Mouse (Mus musculus) kidney, adult 2 months (tissue): ENCODE results near the gene Actr2. TPM values are rescaled to one million over a fixed set of nuclear protein-coding genes. Genes with fewer than 3 reads are reported as not detected.
"Not testable (repeated sequence)": the region's sequence is repeated elsewhere in the genome, so short reads cannot be mapped to it uniquely, and the experiment has no call there.

Source experiments
- DNase-seq: peaks from one replicate; pipeline ENCODE4 v3.0.0; 2021
- H3K27ac ChIP-seq: fragments of 200-500 bp; 2 replicates; pipeline ENCODE4 v1.5.1; 2012; ENCODE audit warnings: low read depth, low read length, control low read depth, inconsistent platforms; ENCODE audit not compliant: insufficient read depth
- H3K27me3 ChIP-seq: fragments of 200-500 bp; replicated peaks from 2 replicates; pipeline ENCODE4 v1.6.1; 2012; ENCODE audit warnings: mild to moderate bottlenecking, moderate library complexity, low read length, inconsistent platforms; ENCODE audit not compliant: control insufficient read depth, insufficient read depth
- H3K36me3 ChIP-seq: fragments of 200-500 bp; 2 replicates; pipeline ENCODE4 v1.6.1; 2012; ENCODE audit warnings: mild to moderate bottlenecking, moderate library complexity, low read length, inconsistent platforms; ENCODE audit not compliant: control insufficient read depth, insufficient read depth
- H3K4me1 ChIP-seq: fragments of 200-500 bp; 2 replicates; pipeline ENCODE4 v1.6.1; 2011; ENCODE audit warnings: low read length; ENCODE audit not compliant: control insufficient read depth, insufficient read depth
- H3K4me3 ChIP-seq: fragments of 200-500 bp; 2 replicates; pipeline ENCODE4 v1.5.1; 2011; ENCODE audit warnings: mild to moderate bottlenecking, low read depth, low read length, control low read depth; ENCODE audit not compliant: insufficient read depth
- CTCF ChIP-seq: fragments of 200-500 bp; conservative IDR thresholded peaks from 2 replicates; pipeline ENCODE4 v1.5.1; 2011; ENCODE audit warnings: low read depth, mild to moderate bottlenecking, control low read depth, low read length, moderate library complexity, mixed read lengths; ENCODE audit not compliant: insufficient read depth, insufficient read length
- POLR2A ChIP-seq: fragments of 200-500 bp; IDR thresholded peaks from one replicate; pipeline ENCODE4 v1.6.1; 2011; ENCODE audit warnings: low read depth, low read length, control low read depth
- WGBS: fragments of 180-500 bp; shearing (Covaris S2); methylation state at CpG from one replicate; pipeline ENCODE4 v1.1.7; 2018; 5-methylcytosine and 5-hydroxymethylcytosine counted together
- polyA plus RNA-seq: library from polyadenylated mRNA; depleted of rRNA; stranded (reverse); fragments of >200 nt; gene quantifications from 2 replicates; pipeline ENCODE4 v1.2.3, GENCODE M21; 2012

Actr2 gene
- polyA plus RNA-seq, 1 experiment: 38.8 TPM

DNA sequence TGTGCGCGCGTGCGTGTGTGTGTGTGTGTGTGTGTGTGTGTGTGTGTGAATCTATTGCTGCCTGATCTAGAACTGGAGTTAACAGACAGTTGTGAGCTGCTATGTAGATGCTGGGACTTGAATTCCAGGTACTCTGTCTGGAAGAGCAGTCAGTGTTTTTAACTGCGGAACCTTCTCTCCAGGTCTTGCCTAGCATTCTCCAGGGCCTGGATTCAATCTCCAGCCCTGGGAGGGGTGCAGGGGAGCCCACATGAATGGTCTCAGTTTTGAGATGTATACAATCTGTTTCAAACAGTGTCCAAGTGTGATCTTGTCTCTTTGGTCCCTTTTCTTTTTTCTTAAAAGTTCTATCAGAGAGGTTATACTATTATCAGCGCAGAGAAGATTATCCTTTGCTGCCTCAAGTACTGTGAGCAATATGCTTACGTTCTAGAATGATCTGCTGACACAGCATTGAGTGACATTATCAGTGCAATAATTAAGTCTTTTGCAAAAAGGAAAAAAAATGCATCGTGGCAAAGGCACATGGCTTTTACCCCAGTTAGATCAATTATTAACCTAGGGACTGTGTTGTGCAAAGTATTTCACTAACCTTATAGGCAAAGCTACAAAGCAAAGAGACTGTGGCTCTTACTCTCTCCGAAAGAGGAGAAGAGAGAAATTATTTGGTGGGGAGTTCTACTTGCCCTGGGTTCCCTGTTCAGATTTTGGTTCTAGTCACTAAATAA lies 32.0 kb upstream of the Actr2 start:
- WGBS: 67% methylated on average over 9 of the region's 9 CpGs
- H3K4me1 ChIP-seq: no peaks in the 10 kb centered on the region
- H3K27ac ChIP-seq: 0 out of 2 replicates have a peak overlapping the region, but pooled peaks have one; percentile 53
- TF ChIP-seq POLR2A: no peak
- TF ChIP-seq CTCF: no peak
- DNase-seq: peak; percentile 75
- H3K4me3 ChIP-seq: no peak overlapping the region
- H3K36me3 ChIP-seq: no peaks in the 10 kb centered on the region
- no peaks in the 10 kb centered on the region for H3K27me3 ChIP-seq

DNA sequence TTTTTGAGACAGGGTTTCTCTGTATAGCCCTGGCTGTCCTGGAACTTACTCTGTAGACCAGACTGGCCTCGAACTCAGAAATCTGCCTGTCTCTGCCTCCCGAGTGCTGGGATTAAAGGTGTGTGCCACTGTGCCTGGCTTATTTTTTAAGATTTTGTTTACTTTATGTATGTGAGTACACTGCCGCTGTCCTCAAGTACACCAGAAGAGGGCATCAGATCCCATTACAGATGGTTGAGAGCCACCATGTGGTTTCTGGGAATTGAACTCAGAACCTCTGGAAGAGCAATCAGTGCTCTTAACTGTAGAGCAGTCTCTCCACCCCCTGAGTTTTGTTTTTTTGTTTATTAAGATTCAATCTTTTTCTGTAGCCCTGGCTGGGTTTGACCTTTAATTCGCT lies 31.0 kb upstream of the Actr2 start:
- DNase-seq: peak; percentile 32
- H3K36me3 ChIP-seq, H3K4me3 ChIP-seq, H3K27ac ChIP-seq, H3K4me1 ChIP-seq, H3K27me3 ChIP-seq: not testable (repeated sequence)
- WGBS: 94% methylated on average over 4 of the region's 4 CpGs

DNA sequence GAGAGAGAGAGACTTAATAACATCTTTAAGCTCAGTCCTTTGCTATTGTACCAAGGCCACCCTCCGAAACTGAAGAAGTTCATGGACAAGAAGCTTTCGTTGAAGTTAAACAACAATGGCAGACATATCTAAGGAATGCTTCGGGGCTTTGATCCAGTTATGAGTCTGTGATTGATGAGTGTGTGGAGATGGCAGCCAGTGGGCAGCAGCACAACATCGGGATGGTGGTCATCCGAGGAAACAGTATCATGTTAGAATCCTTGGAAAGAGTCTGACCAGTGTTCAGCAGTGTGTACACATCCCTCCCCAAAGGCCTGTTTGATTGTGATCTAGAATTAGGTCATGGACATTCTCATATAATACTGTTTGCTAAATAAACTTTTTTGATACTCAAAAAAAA lies 29.8 kb upstream of the Actr2 start:
- H3K27me3 ChIP-seq: no peaks in the 10 kb centered on the region
- no peak overlapping the region for H3K4me3 ChIP-seq
- no peak for DNase-seq
- no peaks in the 10 kb centered on the region for H3K4me1 ChIP-seq
- no peak for TF ChIP-seq POLR2A
- TF ChIP-seq CTCF: no peak
- no peaks in the 10 kb centered on the region for H3K36me3 ChIP-seq
- WGBS: 82% methylated on average over 5 of the region's 5 CpGs
- H3K27ac ChIP-seq: no peak overlapping the region

- H3K4me3 ChIP-seq: no peak overlapping the region
- no peak for TF ChIP-seq CTCF
- no peak for TF ChIP-seq POLR2A
- H3K4me1 ChIP-seq: peaks cover 9% of the 10 kb centered on the region
- no peak overlapping the region for H3K27ac ChIP-seq
- no peaks in the 10 kb centered on the region for H3K27me3 ChIP-seq
- WGBS: 92% methylated on average over 5 of the region's 5 CpGs
- H3K36me3 ChIP-seq: no peaks in the 10 kb centered on the region
- no peak for DNase-seq
These were observed 27.6 kb upstream of the Actr2 start for GRCm38 (mm10) chr11:20140286-20140685.

GRCm38 (mm10) chr11:20139711-20140110 lies 27.0 kb upstream of the Actr2 start:
- H3K27ac ChIP-seq: no peak overlapping the region
- H3K4me3 ChIP-seq: no peak overlapping the region
- TF ChIP-seq CTCF (no peak), POLR2A (no peak)
- DNase-seq: no peak
- 94% methylated on average over 2 of the region's 2 CpGs for WGBS
- H3K4me1 ChIP-seq: peaks cover 9% of the 10 kb centered on the region
- H3K36me3 ChIP-seq: no peaks in the 10 kb centered on the region
- no peaks in the 10 kb centered on the region for H3K27me3 ChIP-seq

GRCm38 (mm10) chr11:20138498-20139208 lies 25.9 kb upstream of the Actr2 start:
- Histone ChIP-seq H3K4me3 (no peak overlapping the region), H3K36me3 (no peaks in the 10 kb centered on the region), H3K27ac (no peak overlapping the region), H3K4me1 (peaks cover 9% of the 10 kb centered on the region), H3K27me3 (no peaks in the 10 kb centered on the region)
- no peak for TF ChIP-seq POLR2A
- no peak for TF ChIP-seq CTCF
- 91% methylated on average over 6 of the region's 6 CpGs for WGBS
- no peak for DNase-seq

GRCm38 (mm10) chr11:20137872-20138271 lies 25.2 kb upstream of the Actr2 start:
- TF ChIP-seq CTCF (no peak), POLR2A (no peak)
- H3K4me3 ChIP-seq: no peak overlapping the region
- no peak for DNase-seq
- 91% methylated on average over 2 of the region's 2 CpGs for WGBS
- H3K27ac ChIP-seq: no peak overlapping the region
- peaks cover 9% of the 10 kb centered on the region for H3K4me1 ChIP-seq
- no peaks in the 10 kb centered on the region for H3K36me3 ChIP-seq
- no peaks in the 10 kb centered on the region for H3K27me3 ChIP-seq
